In genomic region chr17:70894867-70895266, GRCm38 (mm10) we compare ENCODE assay signal across 13 mouse cellular contexts. TPM values are rescaled to one million over a fixed set of nuclear protein-coding genes. Genes with fewer than 3 reads are reported as not detected.
DNase-seq lines count a peak whose midpoint lies in the region; ATAC-seq lines count a peak whose summit lies in the region.
"Had no signal": no experiment of that assay in that cellular context is flagged by ENCODE, and none has a peak within 500 bp of the region (broad histone marks: within the 10 kb centered on the region; RNA-seq: fewer than 3 reads in every experiment).

No protein-coding gene starts in this region.

- H3K4me1 ChIP-seq in intestine, embryonic 16.5 days (ENCODE audit: control insufficient read depth, insufficient read depth, low read length): peaks cover 3% of the 10 kb centered on the region; the same call in 1 of the 2 replicates

- peak; percentile 8 to 24 for DNase-seq in frontal cortex, postnatal 10 days (ENCODE audit: low spot score in 2 of 2)
- DNase-seq in frontal cortex, adult 2 months (ENCODE audit: extremely low spot score in 1 of 2, low spot score in 1 of 2): no peak
- DNase-seq in right cerebral cortex, adult 18-20 months: peak; percentile 8
- DNase-seq in right cerebral cortex, postnatal 36 days (ENCODE audit: low spot score in 2 of 2): no peak
- DNase-seq in cerebellum, postnatal 14 days: peak; percentile 92 to 93
- DNase-seq in right cerebral cortex, postnatal 4 days: peak; percentile 39
- no peak for DNase-seq in thymus, postnatal 10 days (ENCODE audit: low spot score in 2 of 2)
- DNase-seq: retina, postnatal 1 day had no signal

- H3K9me3 ChIP-seq in intestine, embryonic 16.5 days (ENCODE audit: control insufficient read depth, low read length): no peaks in the 10 kb centered on the region
- H3K9me3 ChIP-seq: limb, embryonic 13.5 days had no signal

- no peaks in the 10 kb centered on the region for H3K27me3 ChIP-seq in intestine, embryonic 16.5 days (replicated peaks; ENCODE audit: control insufficient read depth, insufficient read depth, low read length)
- H3K27me3 ChIP-seq: limb, embryonic 13.5 days had no signal

- no peak overlapping the region for H3K27ac ChIP-seq in intestine, embryonic 16.5 days (ENCODE audit: low read length)
- H3K27ac ChIP-seq: limb, embryonic 13.5 days; stomach, postnatal 0 days had no signal

- H3K4me2 ChIP-seq in intestine, embryonic 16.5 days (ENCODE audit: low read depth, low read length): no peak overlapping the region
- H3K4me2 ChIP-seq: limb, embryonic 13.5 days had no signal

- no peaks in the 10 kb centered on the region for H3K36me3 ChIP-seq in intestine, embryonic 16.5 days (ENCODE audit: control insufficient read depth, insufficient read depth, low read length)
- H3K36me3 ChIP-seq: limb, embryonic 13.5 days had no signal

- H3K4me3 ChIP-seq in intestine, embryonic 16.5 days (ENCODE audit: low read length): no peak overlapping the region
- H3K4me3 ChIP-seq: limb, embryonic 13.5 days had no signal

- H3K9ac ChIP-seq in intestine, embryonic 16.5 days (ENCODE audit: low read depth, low read length): no peak overlapping the region
- H3K9ac ChIP-seq: limb, embryonic 13.5 days had no signal

- no peak for ATAC-seq in intestine, embryonic 16.5 days
- ATAC-seq: CD4-positive, CD25-positive, alpha-beta regulatory T cell, adult 4 months; lung, postnatal 0 days had no signal

- WGBS in intestine, embryonic 16.5 days: 79% methylated on average over 9 of the region's 9 CpGs

RNA-seq across cellular contexts. Expression of gene Tgif1, which starts 41.5 kb away (rescaled TPM):
- 2.9 and 3.8 TPM in 2 replicates for polyA plus RNA-seq in frontal cortex, adult 2 months (2012; rRNA removed)
- polyA plus RNA-seq in intestine, embryonic 16.5 days (2015; fragmentation: Nextera tagmentation; extraction: Ambion mirVana): 43.0 and 43.5 TPM in 2 replicates

Comparison
In these comparisons a context has a peak if more than half of its experiments do, and no peak if none do; other contexts are left out.
1. DNase-seq: peak in frontal cortex, postnatal 10 days (2 of 2), right cerebral cortex, adult 18-20 months (single experiment), cerebellum, postnatal 14 days (2 of 2) and right cerebral cortex, postnatal 4 days (single experiment); none in frontal cortex, adult 2 months (0 of 2), right cerebral cortex, postnatal 36 days (0 of 2) and thymus, postnatal 10 days (0 of 2).